Mouse (Mus musculus) olfactory bulb, adult 2 months (tissue): ENCODE data around the gene Coil. TPM values are rescaled to one million over a fixed set of nuclear protein-coding genes. Genes with fewer than 3 reads are reported as not detected.

Source experiments
- H3K27ac ChIP-seq: fragments of 200-500 bp; 2 replicates; pipeline ENCODE4 v1.5.1; 2012; ENCODE audit warnings: low read depth, low read length; ENCODE audit not compliant: insufficient read depth
- H3K4me1 ChIP-seq: fragments of 200-500 bp; 2 replicates; pipeline ENCODE4 v1.6.1; 2012; ENCODE audit warnings: low read length; ENCODE audit not compliant: control insufficient read depth, insufficient read depth
- H3K4me3 ChIP-seq: fragments of 200-500 bp; 2 replicates; pipeline ENCODE4 v1.5.1; 2012; ENCODE audit warnings: mild to moderate bottlenecking, low read depth, low read length, moderate library complexity; ENCODE audit not compliant: insufficient read depth
- CTCF ChIP-seq: fragments of 200-500 bp; IDR thresholded peaks from 2 replicates; pipeline ENCODE4 v1.5.1; 2012; ENCODE audit warnings: low read depth, mild to moderate bottlenecking, low read length, moderate library complexity; ENCODE audit not compliant: insufficient read depth
- POLR2A ChIP-seq: fragments of 200-500 bp; IDR thresholded peaks from 2 replicates; pipeline ENCODE4 v1.6.1; 2012; ENCODE audit warnings: mild to moderate bottlenecking, low read depth, low read length, moderate library complexity; ENCODE audit not compliant: insufficient read depth
- WGBS: fragments of 180-500 bp; shearing (Covaris S2); methylation state at CpG from one replicate; pipeline ENCODE4 v1.1.7; 2018; 5-methylcytosine and 5-hydroxymethylcytosine counted together
- polyA plus RNA-seq: library from polyadenylated mRNA; stranded (reverse); fragments of >200 nt; gene quantifications from 2 replicates; pipeline ENCODE4 v1.2.4, GENCODE M21; 2012; ENCODE audit warnings: low replicate concordance; ENCODE audit not compliant: missing spikeins, insufficient read depth, insufficient read length

The Coil gene
- polyA plus RNA-seq, 1 experiment = not detected

DNA sequence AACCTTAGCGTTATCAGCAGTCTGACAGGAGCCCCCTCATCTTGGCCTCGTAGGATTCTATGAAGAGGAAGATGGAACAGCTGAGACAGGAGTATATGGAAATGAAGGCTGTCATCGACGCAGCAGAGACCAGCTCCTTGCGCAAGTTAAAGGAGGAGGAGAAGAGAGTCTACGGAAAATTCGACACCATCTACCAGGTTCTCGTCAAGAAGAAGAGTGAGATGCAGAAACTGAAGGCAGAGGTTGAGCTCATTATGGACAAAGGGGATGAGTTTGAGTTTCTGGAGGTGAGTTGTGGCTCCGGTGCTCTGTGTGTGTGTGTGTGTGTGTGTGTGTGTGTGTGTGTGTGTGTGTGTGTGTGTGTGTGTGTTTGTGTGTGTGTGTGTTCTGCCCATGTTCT is 39.0 kb downstream of the Coil start:
- H3K27ac ChIP-seq = no peak overlapping the region
- no peaks in the 10 kb centered on the region for H3K4me1 ChIP-seq
- TF ChIP-seq POLR2A (no peak), CTCF (no peak)
- 95% methylated on average over 9 of the region's 9 CpGs for WGBS
- no peak overlapping the region for H3K4me3 ChIP-seq

DNA sequence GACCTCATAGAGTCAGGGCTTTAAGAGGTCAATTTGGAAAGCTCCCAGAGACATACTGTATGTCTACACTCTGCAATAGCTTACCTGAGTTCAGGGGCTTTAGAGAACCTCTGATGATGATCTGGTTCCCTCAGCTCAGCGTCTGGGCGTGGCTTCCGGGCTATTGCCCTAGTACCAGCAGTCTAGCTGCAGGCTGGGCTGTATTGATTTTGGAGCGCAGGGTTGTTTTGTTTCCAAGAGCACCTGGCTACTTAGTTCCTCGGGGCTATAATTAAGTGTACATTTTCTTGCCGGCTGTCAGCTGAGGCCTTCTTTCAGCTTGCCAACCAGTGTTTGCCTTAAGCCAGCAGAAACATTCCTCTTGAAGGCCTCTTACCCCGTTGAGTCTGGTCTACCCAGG is 39.4 kb downstream of the Coil start:
- H3K27ac ChIP-seq = no peak overlapping the region
- H3K4me3 ChIP-seq = no peak overlapping the region
- TF ChIP-seq CTCF (no peak), POLR2A (no peak)
- H3K4me1 ChIP-seq = no peaks in the 10 kb centered on the region
- WGBS = 67% methylated on average over 7 of the region's 7 CpGs

GRCm38 (mm10) chr11:89012241-89012640 is 42.2 kb downstream of the Coil start:
- Histone ChIP-seq H3K4me3 (no peak overlapping the region), H3K27ac (no peak overlapping the region), H3K4me1 (no peaks in the 10 kb centered on the region)
- no peak for TF ChIP-seq CTCF
- no peak for TF ChIP-seq POLR2A
- 89% methylated on average over 5 of the region's 5 CpGs for WGBS

GRCm38 (mm10) chr11:89017514-89018182 is 47.6 kb downstream of the Coil start:
- H3K4me1 ChIP-seq = no peaks in the 10 kb centered on the region; the same call in 1 of the 2 replicates
- no peak overlapping the region for H3K4me3 ChIP-seq
- no peak overlapping the region for H3K27ac ChIP-seq
- 93% methylated on average over 9 of the region's 9 CpGs for WGBS
- TF ChIP-seq POLR2A (no peak), CTCF (no peak)

GRCm38 (mm10) chr11:89020681-89021305 is 50.7 kb downstream of the Coil start:
- no peak overlapping the region for H3K4me3 ChIP-seq
- H3K27ac ChIP-seq = no peak overlapping the region
- H3K4me1 ChIP-seq = no peaks in the 10 kb centered on the region; the same call in 1 of the 2 replicates
- TF ChIP-seq POLR2A (no peak), CTCF (no peak)
- 83% methylated on average over 9 of the region's 9 CpGs for WGBS

GRCm38 (mm10) chr11:89021687-89022086 is 51.6 kb downstream of the Coil start:
- TF ChIP-seq CTCF = no peak
- TF ChIP-seq POLR2A = no peak
- WGBS = 84% methylated on average over 7 of the region's 7 CpGs
- Histone ChIP-seq H3K4me1 (no peaks in the 10 kb centered on the region; the same call in 1 of the 2 replicates), H3K4me3 (no peak overlapping the region), H3K27ac (no peak overlapping the region)

DNA sequence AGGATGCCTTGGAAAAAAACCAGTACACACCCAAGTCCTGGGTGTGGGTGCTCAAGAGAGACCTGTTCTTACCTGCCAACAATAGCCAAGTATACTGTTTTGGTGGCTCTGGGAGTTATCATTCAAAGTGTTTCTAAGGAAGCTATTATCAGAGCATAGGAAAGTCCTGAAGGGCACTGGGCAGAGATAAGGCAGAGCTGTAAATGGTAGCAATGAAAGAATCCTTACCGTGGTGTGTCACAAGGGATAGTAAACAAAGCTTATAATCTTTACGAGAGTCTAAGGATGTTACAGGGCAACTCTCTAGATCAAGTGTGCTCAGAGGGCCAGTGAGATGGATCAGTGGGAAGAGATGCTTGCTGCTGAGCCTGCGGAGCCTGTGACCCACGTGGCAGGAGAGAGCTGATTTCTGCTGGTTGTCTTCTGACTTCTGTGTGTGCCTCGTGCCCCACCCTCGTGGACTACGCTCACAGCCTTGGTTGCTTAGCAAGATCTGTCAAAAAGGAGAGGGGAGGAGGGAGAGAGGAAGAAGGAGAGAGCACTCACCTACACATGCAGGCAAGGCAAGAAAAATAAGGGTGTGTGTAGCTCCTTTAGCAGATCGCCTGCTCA is 52.2 kb downstream of the Coil start:
- H3K4me1 ChIP-seq = no peaks in the 10 kb centered on the region; the same call in 1 of the 2 replicates
- H3K4me3 ChIP-seq = no peak overlapping the region
- TF ChIP-seq CTCF = no peak
- no peak for TF ChIP-seq POLR2A
- no peak overlapping the region for H3K27ac ChIP-seq
- WGBS = 77% methylated on average over 8 of the region's 8 CpGs

DNA sequence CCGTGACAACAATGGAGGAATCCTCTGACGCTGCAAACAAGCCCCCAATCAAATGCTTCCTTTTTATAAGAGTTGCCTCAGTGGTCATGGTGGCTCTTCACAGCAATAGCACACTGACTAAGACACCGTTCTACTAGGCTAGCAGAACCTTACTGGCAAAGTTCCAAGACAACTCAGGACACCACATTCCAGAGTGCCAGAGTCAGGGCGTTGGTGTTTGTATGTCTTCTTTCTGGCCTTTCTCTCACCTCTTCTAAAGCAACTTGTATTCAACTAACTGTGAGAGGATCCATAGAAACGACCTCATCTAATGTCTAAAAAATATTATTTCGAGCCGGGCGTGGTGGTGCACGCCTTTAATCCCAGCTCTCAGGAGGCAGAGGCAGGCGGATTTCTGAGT is 53.4 kb downstream of the Coil start:
- WGBS = 75% methylated on average over 10 of the region's 10 CpGs
- TF ChIP-seq POLR2A (no peak), CTCF (no peak)
- no peak overlapping the region for H3K4me3 ChIP-seq
- no peak overlapping the region for H3K27ac ChIP-seq
- H3K4me1 ChIP-seq = no peaks in the 10 kb centered on the region; the same call in 1 of the 2 replicates

DNA sequence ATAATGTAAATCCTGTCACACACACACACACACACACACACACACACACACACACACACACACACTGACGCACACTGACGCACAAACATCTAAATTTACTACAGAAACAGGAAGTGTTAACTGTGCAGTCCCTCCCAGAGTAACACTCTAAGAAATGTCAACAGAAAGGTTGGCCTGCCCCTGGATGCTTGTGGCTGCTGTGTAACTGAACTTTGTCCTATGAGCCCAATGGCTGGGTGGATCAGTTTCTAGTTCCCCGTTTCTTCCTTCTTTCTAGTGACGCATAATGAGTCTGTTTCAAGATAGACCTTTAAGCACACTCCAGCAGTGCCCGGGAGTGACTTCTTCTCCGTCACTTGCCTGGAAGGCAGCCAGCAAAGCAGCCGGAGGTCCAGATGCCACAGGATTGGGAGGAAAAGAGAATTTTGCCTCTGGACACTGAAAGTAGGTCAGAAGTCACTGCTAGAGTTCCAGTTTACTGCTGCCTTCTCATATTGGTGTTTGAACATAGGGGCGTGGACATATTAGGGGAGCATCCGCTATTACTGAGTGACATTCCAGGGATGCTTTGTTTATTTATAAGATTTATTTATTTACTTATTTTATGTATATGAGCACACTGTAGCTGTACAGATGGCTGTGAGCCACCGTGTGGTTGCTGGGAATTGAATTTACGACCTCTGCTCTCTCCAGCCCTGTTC is 54.3 kb downstream of the Coil start:
- Histone ChIP-seq H3K4me3 (no peak overlapping the region), H3K4me1 (no peaks in the 10 kb centered on the region; the same call in 1 of the 2 replicates), H3K27ac (no peak overlapping the region)
- TF ChIP-seq CTCF (no peak), POLR2A (no peak)
- 57% methylated on average over 11 of the region's 11 CpGs for WGBS
